ENCODE assay signal across 9 mouse cellular contexts in the genomic region with DNA sequence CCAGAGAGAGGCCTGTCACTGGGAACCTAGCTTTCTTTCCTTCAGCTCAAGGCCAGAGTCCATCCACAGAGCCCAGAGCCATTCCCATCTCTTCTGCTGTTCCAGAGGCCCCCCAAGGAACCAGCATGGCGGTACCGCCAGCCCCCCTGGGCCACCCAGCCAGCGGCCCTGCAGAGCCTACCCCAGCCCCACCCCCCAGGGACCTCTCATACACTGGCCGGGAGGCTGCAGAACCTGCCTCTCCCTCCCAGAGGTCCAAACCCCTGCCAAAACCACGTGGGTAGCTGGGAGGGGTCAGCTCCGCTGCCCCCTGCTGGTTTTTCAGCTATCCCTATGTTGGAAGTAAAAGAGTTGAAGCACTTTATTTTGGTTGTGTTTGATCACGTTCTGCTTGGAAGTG. TPM values are rescaled to one million over a fixed set of nuclear protein-coding genes. Genes with fewer than 3 reads are reported as not detected.
A peak's percentile ranks its signal among the peaks of the same experiment; 100 is the strongest.
DNase-seq lines count a peak whose midpoint lies in the region; ATAC-seq and TF ChIP-seq lines count a peak whose summit lies in the region.
"Had no signal": no experiment of that assay in that cellular context is flagged by ENCODE, and none has a peak within 500 bp of the region (broad histone marks: within the 10 kb centered on the region; RNA-seq: fewer than 3 reads in every experiment).

No protein-coding gene starts in this region.

- intact Hi-C loops in gastrocnemius, postnatal 14 days (cut with DNase I; ENCODE audit: low total_unique reads) = no loop called here

- H3K4me2 ChIP-seq in lung, postnatal 0 days (replicated peaks; ENCODE audit: low read depth, low read length) = no peak overlapping the region
- H3K4me2 ChIP-seq in stomach, embryonic 16.5 days (ENCODE audit: low read depth, low read length) = no peak overlapping the region

- peak; percentile 34 for TF ChIP-seq CTCF in lung, postnatal 0 days (IDR thresholded peaks at IDR 0.05)

- DNase-seq in gastrocnemius, postnatal 14 days = peak; percentile 54
- DNase-seq in gastrocnemius, adult 8-10 months (ENCODE audit: low spot score in 2 of 2) = no peak
- no peak for DNase-seq in lung, postnatal 0 days (ENCODE audit: low spot score)
- DNase-seq in lung, postnatal 14 days = no peak
- DNase-seq in induced T-regulatory cell, adult 2 months (ENCODE audit: low read depth) = peak; percentile 3
- no peak for DNase-seq in layer of hippocampus, postnatal 14 days (ENCODE audit: low spot score in 2 of 2)
- no peak for DNase-seq in ovary, postnatal 14 days (ENCODE audit: low spot score)

- H3K9ac ChIP-seq in lung, postnatal 0 days (replicated peaks; ENCODE audit: low read depth) = no peak overlapping the region
- no peak overlapping the region for H3K9ac ChIP-seq in stomach, embryonic 16.5 days (ENCODE audit: low read length)

- H3K36me3 ChIP-seq in lung, postnatal 0 days (ENCODE audit: insufficient read depth, low read length) = no peaks in the 10 kb centered on the region
- peaks cover 7% of the 10 kb centered on the region; the same call in 1 of the 2 replicates for H3K36me3 ChIP-seq in stomach, embryonic 16.5 days (ENCODE audit: control insufficient read depth, insufficient read depth, low read length)

- H3K27me3 ChIP-seq in lung, postnatal 0 days (replicated peaks; ENCODE audit: insufficient read depth, low read length) = no peaks in the 10 kb centered on the region
- no peaks in the 10 kb centered on the region for H3K27me3 ChIP-seq in stomach, embryonic 16.5 days (ENCODE audit: control insufficient read depth, insufficient read depth, low read length)

- ATAC-seq in lung, postnatal 0 days = no peak
- ATAC-seq in stomach, embryonic 16.5 days (ENCODE audit: insufficient read depth, low FRiP score) = peak; percentile 22; the same call in 1 of the 2 replicates

- no peaks in the 10 kb centered on the region for H3K9me3 ChIP-seq in lung, postnatal 0 days (ENCODE audit: low read length)
- H3K9me3 ChIP-seq in stomach, embryonic 16.5 days (replicated peaks; ENCODE audit: control insufficient read depth, low read length) = no peaks in the 10 kb centered on the region
- H3K9me3 ChIP-seq: heart, embryonic 10.5 days had no signal

- no peaks in the 10 kb centered on the region for H3K4me1 ChIP-seq in lung, postnatal 0 days (ENCODE audit: insufficient read depth, low read depth, low read length)
- H3K4me1 ChIP-seq in stomach, embryonic 16.5 days (ENCODE audit: control insufficient read depth, insufficient read depth, low read length) = peaks cover 11% of the 10 kb centered on the region

- TF ChIP-seq EP300 in lung, postnatal 0 days (IDR thresholded peaks at IDR 0.05) = no peak

- 52% methylated on average over 7 of the region's 7 CpGs for WGBS in lung, postnatal 0 days
- WGBS in stomach, embryonic 16.5 days = 43% methylated on average over 7 of the region's 7 CpGs

- no peak overlapping the region for H3K27ac ChIP-seq in lung, postnatal 0 days (ENCODE audit: low read length)
- H3K27ac ChIP-seq in stomach, embryonic 16.5 days (ENCODE audit: low read length) = no peak overlapping the region
- H3K27ac ChIP-seq: heart, embryonic 10.5 days had no signal

- H3K4me3 ChIP-seq in lung, postnatal 0 days (ENCODE audit: low read depth, low read length) = no peak overlapping the region
- no peak overlapping the region for H3K4me3 ChIP-seq in stomach, embryonic 16.5 days (replicated peaks; ENCODE audit: low read length)
- H3K4me3 ChIP-seq: heart, embryonic 10.5 days had no signal

RNA-seq across cellular contexts. Expression of a gene that starts 44.1 kb away (rescaled TPM):
- total RNA-seq in gastrocnemius, postnatal 14 days (2021) = 10 to 100 TPM; 53.4 to 73.5 TPM
- total RNA-seq in gastrocnemius, adult 8-10 months (2022) = 10 to 100 TPM; 42.9 to 60.8 (median 51.4) TPM
- 4.8 and 5.9 TPM in 2 replicates for polyA plus RNA-seq in lung, postnatal 0 days (2015; fragmentation: Nextera tagmentation; extraction: Ambion mirVana)
- 10.7 and 11.7 TPM in 2 replicates for polyA plus RNA-seq in stomach, embryonic 16.5 days (2015; fragmentation: Nextera tagmentation; extraction: Ambion mirVana)
- 10 to 100 TPM; 60.2 to 66.3 TPM for total RNA-seq in layer of hippocampus, postnatal 14 days (2021)

Comparison
In these comparisons a context has a peak if more than half of its experiments do, and no peak if none do; other contexts are left out.
1. DNase-seq: peak in gastrocnemius, postnatal 14 days (single experiment) and induced T-regulatory cell, adult 2 months (single experiment); none in gastrocnemius, adult 8-10 months (0 of 2), lung, postnatal 0 days (single experiment), lung, postnatal 14 days (single experiment), layer of hippocampus, postnatal 14 days (0 of 2) and ovary, postnatal 14 days (single experiment).